Mouse (Mus musculus) limb, embryonic 13.5 days (tissue): ENCODE data around the gene Gm17657. TPM values are rescaled to one million over a fixed set of nuclear protein-coding genes. Genes with fewer than 3 reads are reported as not detected.
A peak's percentile ranks its signal among the peaks of the same experiment; 100 is the strongest.

Experiments used
- ATAC-seq: fragments of 200-750 bp; cut with Nextera tagmentation; 2 replicates; pipeline ENCODE4 v1.8.0; 2017; ENCODE audit warnings: low read depth, moderate number of reproducible peaks, moderate TSS enrichment; ENCODE audit not compliant: low FRiP score
- H3K27ac ChIP-seq: fragments of 300-500 bp; sonication (generic); 2 replicates; pipeline ENCODE4 v1.5.1; 2015; ENCODE audit warnings: inconsistent platforms, mild to moderate bottlenecking, moderate library complexity
- H3K27me3 ChIP-seq: fragments of 300-500 bp; sonication (generic); 2 replicates; pipeline ENCODE4 v1.6.1; 2015; ENCODE audit warnings: mild to moderate bottlenecking, inconsistent platforms
- H3K36me3 ChIP-seq: fragments of 300-500 bp; sonication (generic); 2 replicates; pipeline ENCODE4 v1.6.1; 2015; ENCODE audit warnings: inconsistent platforms, mild to moderate bottlenecking, moderate library complexity
- H3K4me1 ChIP-seq: fragments of 300-500 bp; sonication (generic); 2 replicates; pipeline ENCODE4 v1.6.1; 2015; ENCODE audit warnings: inconsistent platforms
- H3K4me2 ChIP-seq: fragments of 300-500 bp; sonication (generic); replicated peaks from 2 replicates; pipeline ENCODE4 v1.6.1; 2015; ENCODE audit warnings: inconsistent platforms, mild to moderate bottlenecking, moderate library complexity
- H3K4me3 ChIP-seq: fragments of 300-500 bp; sonication (generic); 2 replicates; pipeline ENCODE4 v1.5.1; 2015; ENCODE audit warnings: moderate library complexity, mild to moderate bottlenecking, inconsistent platforms
- H3K9ac ChIP-seq: fragments of 300-500 bp; sonication (generic); 2 replicates; pipeline ENCODE4 v1.6.1; 2015; ENCODE audit warnings: mild to moderate bottlenecking, inconsistent platforms
- H3K9me3 ChIP-seq: fragments of 300-500 bp; sonication (generic); 2 replicates; pipeline ENCODE4 v1.6.1; 2016; ENCODE audit warnings: inconsistent platforms
- WGBS: fragments of 180-500 bp; shearing (Covaris S2); methylation state at CpG from one replicate; pipeline ENCODE4 v1.1.7; 2015; 5-methylcytosine and 5-hydroxymethylcytosine counted together
- polyA plus RNA-seq: library from polyadenylated mRNA; unstranded; fragments of >200 nt; fragmentation: Nextera tagmentation; extraction: Ambion mirVana; gene quantifications from 2 replicates; pipeline ENCODE4 v1.2.1, GENCODE M21; 2015

Gm17657 gene
- not detected in 2 replicates for polyA plus RNA-seq

DNA sequence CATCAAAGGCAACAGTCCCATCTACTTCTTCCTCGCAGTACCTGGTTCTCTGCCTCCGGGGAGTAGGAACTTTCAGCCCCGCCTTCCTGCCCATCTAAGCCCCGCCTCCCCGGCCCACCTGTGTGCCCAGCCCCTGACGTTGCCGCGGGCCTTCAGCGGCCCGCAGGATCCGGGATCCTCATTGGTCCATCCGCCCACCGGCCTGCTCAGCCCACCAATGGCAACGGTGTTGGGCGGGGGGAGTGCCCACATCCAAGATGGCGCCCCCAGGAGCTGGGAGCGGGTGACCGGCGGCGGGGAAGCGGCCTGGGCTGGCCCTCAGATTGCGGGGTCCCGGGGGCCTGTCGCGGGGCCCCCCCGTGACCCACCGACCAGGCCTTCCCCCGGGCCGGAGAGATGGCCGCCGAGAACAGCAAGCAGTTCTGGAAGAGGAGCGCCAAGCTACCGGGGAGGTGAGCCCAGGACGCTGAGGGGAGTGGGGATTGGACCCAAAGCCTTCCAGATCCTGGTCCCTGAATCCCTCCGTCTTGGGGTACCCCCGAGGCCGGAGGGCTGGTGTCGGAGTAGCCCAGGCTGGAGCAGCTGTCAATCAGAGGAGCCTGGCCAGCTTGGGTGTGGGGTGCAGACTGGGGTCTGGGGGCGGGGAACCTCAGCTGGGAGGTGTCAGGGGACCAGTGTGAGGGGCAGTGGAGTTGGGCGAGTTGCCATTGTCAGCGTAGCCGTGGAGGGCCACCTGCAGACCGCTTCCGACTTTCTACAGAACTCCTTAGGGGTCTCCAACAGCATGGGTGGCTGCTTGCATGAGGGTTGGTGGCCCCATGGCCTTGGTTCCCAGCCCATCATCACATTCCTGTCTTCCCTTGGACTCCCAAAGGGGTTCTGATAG lies at the start of gene Gm17657, which contains the start of gene Tbc1d22b:
Gene Gm17657, minus strand, starts transcription at position 96 of the 886 bp plus-strand sequence.
Gene Tbc1d22b, plus strand, starts transcription at position 243 of the 886 bp plus-strand sequence.
- Histone ChIP-seq H3K4me3 (peak within 1 kb of the TSS; percentile 96), H3K4me1 (peaks cover 17% of the 10 kb centered on the region), H3K9ac (peak within 1 kb of the TSS; percentile 95), H3K9me3 (no peaks in the 10 kb centered on the region), H3K27me3 (no peaks in the 10 kb centered on the region), H3K36me3 (no peaks in the 10 kb centered on the region), H3K27ac (no peak within 1 kb of the TSS), H3K4me2 (peak within 1 kb of the TSS; percentile 98)
- under 1% methylated on average over 40 of the region's 44 CpGs for WGBS
- ATAC-seq: peak; percentile 99

DNA sequence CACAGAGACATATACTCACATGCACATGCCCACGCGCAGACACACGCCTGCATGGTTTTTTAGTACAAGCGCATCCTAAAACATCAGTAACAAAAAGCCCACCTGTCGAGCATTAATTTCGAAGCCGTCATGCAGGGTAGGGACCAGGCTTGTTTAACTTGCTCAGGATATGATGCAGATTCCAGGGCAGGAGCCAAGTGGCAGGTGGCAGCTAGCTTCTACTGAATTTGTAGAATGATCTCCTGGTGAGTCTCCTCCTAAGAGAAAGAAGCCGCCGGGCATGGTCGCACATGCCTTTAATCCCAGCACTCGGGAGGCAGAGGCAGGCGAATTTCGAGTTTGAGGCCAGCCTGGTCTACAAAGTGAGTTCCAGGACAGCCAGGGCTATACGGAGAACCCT lies 49.6 kb upstream of the Gm17657 start:
- Histone ChIP-seq H3K9ac (no peak overlapping the region), H3K4me3 (no peak overlapping the region), H3K4me1 (no peaks in the 10 kb centered on the region), H3K27ac (no peak overlapping the region), H3K27me3 (no peaks in the 10 kb centered on the region), H3K9me3 (0 out of 2 replicates have a peak, but pooled peaks cover 3% of the 10 kb centered on the region), H3K36me3 (peaks cover 93% of the 10 kb centered on the region), H3K4me2 (no peak overlapping the region)
- ATAC-seq: no peak
- 93% methylated on average over 14 of the region's 14 CpGs for WGBS

DNA sequence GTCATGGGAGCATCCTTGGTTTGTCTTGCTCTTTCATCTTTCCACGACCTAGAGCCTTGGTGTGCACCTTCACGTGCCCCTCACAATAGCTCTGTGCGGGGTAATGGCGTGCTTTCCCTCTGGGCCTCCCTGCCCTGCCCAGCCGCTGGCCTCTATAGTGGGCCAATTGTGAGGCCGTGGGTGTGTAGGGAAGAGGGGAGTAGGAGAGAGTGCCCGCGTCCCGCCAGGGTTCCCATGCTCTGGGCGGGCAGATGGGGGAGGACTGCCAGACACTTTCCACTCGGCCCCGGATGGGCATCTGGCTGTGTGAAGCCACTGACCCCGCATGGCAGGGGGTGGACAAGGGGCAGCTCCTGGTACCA lies 47.3 kb upstream of the Gm17657 start:
- Histone ChIP-seq H3K9ac (no peak overlapping the region), H3K4me3 (no peak overlapping the region), H3K4me1 (no peaks in the 10 kb centered on the region), H3K27me3 (no peaks in the 10 kb centered on the region), H3K27ac (no peak overlapping the region), H3K9me3 (no peaks in the 10 kb centered on the region), H3K4me2 (no peak overlapping the region), H3K36me3 (peaks cover 88% of the 10 kb centered on the region)
- no peak for ATAC-seq
- WGBS: 83% methylated on average over 13 of the region's 13 CpGs

DNA sequence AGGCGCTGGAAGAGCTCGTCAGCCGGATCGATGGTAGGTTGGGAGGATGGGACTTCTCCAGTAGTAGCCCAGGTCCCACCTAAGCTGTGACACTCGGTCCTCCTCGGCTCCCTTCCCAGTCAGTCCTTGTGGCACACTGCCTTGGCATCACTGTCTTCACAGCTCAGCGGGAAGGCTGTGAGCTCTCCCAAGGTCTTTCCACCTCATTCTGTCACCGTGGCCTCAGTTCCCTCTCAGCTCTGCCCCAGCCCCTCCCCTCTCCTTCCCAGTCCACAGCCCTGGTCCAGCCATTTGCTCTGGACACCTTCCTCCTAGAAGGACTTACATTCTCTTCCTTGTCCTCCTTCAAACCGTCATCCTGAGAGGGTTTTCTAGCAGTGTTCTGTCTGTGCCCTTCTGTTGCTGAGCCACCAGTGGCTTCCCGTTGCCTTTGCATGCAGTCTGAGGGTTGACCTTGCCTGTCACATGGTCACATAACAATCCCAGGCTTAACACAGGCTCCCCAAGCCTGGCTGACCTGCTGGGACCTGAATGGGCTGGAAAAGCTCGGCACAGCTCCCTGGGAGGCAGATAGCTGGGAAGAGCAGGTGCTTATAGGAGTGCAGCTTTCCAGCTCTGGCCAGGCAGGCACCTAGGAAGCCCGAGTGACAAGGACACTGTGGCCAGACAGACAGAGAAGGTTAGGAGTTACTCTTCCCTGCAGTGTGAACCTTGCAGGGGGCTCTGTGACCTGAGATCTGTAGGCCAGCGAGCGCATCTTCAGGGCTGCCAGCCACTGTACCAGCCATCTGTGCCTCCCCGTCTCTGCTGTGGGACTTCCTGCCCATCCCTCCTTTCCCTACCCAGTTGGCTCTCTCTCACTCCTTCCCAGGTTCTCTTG lies 46.7 kb upstream of the Gm17657 start:
- no peak overlapping the region for H3K9ac ChIP-seq
- ATAC-seq: no peak
- no peaks in the 10 kb centered on the region for H3K9me3 ChIP-seq
- peaks cover 86% of the 10 kb centered on the region for H3K36me3 ChIP-seq
- H3K27ac ChIP-seq: no peak overlapping the region
- no peak overlapping the region for H3K4me3 ChIP-seq
- H3K4me2 ChIP-seq: no peak overlapping the region
- WGBS: 84% methylated on average over 15 of the region's 15 CpGs
- no peaks in the 10 kb centered on the region for H3K27me3 ChIP-seq
- H3K4me1 ChIP-seq: no peaks in the 10 kb centered on the region

DNA sequence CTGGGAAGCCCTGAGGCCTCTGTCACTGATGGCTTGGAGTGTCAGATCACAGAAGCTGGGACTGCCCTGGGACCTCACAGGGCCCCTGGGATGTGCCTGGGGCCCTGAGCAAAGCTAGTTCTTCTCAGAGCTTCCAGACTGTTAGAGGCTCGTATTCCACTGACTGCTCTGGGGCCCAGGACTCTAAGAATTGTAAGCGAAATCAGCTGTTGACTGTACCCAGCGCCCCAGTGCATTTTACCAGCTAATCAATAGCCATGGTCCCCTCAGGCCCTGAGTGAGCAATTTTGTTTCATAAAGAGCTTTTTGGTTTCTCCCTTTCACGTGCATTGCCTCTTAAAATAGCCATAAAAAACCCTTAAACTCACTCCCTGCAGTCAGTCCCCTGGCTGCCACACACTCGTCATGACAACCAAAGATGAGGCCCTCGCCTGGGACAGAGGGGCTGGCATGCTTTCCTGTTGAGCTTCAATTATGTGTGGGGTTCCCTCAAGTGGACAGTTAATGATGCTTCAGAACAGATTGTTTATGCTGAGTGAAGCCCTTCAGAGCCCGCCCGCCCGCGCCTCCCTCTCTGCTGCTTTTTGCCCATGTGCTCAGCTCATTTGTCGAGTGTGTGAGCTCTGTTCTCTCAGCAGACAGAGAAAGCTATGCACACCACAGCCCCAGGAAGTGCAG lies 39.9 kb upstream of the Gm17657 start:
- peak overlapping the region; percentile 25 for H3K9ac ChIP-seq
- peak overlapping the region; percentile 58; the same call in 1 of the 2 replicates for H3K27ac ChIP-seq
- no peaks in the 10 kb centered on the region for H3K9me3 ChIP-seq
- H3K4me3 ChIP-seq: no peak overlapping the region
- H3K36me3 ChIP-seq: peaks cover 49% of the 10 kb centered on the region
- WGBS: 32% methylated on average over 11 of the region's 11 CpGs
- ATAC-seq: peak; percentile 54
- H3K27me3 ChIP-seq: no peaks in the 10 kb centered on the region
- peak overlapping the region; percentile 7; the same call in 1 of the 2 replicates for H3K4me2 ChIP-seq
- peaks cover 13% of the 10 kb centered on the region for H3K4me1 ChIP-seq

DNA sequence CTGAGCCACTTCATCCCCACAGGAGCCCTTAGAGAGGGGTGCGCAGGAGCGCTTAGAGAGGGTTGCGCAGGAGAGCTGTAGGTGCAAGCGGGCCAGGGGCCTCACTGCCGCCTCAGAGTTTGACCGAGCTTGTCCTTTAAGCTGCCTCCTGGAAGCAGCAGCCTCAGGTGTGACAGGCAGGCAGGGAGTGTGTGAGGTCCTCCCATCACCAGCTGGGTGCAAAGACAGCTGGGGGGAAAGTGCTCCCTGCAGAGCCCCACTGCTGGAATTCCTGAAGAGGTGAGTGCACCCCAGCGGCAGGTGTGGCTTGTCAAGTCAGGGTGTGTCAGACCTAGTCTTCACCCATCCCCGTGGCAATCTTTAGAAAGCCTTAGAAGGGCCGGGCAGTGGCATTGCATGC lies 37.5 kb upstream of the Gm17657 start:
- Histone ChIP-seq H3K27me3 (no peaks in the 10 kb centered on the region), H3K27ac (no peak overlapping the region), H3K4me3 (no peak overlapping the region), H3K9ac (no peak overlapping the region), H3K4me1 (peaks cover 13% of the 10 kb centered on the region), H3K36me3 (peaks cover 45% of the 10 kb centered on the region), H3K4me2 (no peak overlapping the region), H3K9me3 (no peaks in the 10 kb centered on the region)
- no peak for ATAC-seq
- 82% methylated on average over 9 of the region's 9 CpGs for WGBS

DNA sequence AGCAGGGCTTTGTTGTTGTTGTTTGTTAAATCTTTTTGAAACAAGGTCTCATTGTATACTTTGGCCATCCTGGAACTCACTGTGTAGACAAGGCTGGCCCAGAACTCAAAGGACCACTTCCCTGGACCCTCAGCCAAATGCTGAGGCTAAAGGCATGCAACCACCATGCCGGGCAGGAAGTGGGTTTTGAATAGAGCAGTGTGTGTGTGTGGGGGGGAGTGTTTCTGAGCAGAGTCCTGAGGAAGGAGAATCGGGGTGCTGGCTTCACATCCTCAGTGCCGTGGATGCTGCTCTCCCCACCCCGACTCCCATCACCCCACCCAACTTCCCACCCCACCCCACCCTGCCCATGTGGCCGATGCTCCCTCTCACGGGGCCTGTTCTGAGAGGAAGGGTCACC lies 36.0 kb upstream of the Gm17657 start:
- Histone ChIP-seq H3K27ac (no peak overlapping the region), H3K27me3 (no peaks in the 10 kb centered on the region), H3K9me3 (no peaks in the 10 kb centered on the region), H3K4me1 (peaks cover 13% of the 10 kb centered on the region), H3K4me3 (no peak overlapping the region), H3K9ac (no peak overlapping the region), H3K4me2 (no peak overlapping the region), H3K36me3 (peaks cover 51% of the 10 kb centered on the region)
- 94% methylated on average over 5 of the region's 6 CpGs for WGBS
- ATAC-seq: no peak

DNA sequence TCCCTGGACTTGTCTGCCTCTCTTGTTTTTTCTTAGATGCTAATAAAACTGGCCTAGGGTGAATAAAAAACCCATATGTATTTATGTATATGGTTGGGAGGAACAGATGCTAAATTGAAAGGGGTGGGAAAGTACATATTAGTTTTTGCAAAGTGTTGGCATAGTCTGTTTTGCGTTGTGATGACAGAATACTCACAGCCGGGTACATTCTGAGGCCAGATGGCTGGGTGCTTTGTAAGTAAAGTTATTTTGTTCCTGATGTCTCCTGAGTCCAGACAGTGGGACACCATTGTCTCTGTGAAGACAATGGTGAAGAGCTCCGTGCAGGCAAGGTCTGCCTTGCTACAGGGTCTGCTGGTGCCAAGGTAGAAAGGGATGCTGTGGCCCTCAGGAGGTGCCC lies 35.3 kb upstream of the Gm17657 start:
- no peaks in the 10 kb centered on the region for H3K9me3 ChIP-seq
- H3K27ac ChIP-seq: no peak overlapping the region
- 74% methylated on average over 3 of the region's 3 CpGs for WGBS
- no peak overlapping the region for H3K9ac ChIP-seq
- no peaks in the 10 kb centered on the region for H3K27me3 ChIP-seq
- H3K4me1 ChIP-seq: peaks cover 13% of the 10 kb centered on the region
- H3K4me2 ChIP-seq: no peak overlapping the region
- H3K4me3 ChIP-seq: no peak overlapping the region
- no peak for ATAC-seq
- H3K36me3 ChIP-seq: peaks cover 57% of the 10 kb centered on the region

DNA sequence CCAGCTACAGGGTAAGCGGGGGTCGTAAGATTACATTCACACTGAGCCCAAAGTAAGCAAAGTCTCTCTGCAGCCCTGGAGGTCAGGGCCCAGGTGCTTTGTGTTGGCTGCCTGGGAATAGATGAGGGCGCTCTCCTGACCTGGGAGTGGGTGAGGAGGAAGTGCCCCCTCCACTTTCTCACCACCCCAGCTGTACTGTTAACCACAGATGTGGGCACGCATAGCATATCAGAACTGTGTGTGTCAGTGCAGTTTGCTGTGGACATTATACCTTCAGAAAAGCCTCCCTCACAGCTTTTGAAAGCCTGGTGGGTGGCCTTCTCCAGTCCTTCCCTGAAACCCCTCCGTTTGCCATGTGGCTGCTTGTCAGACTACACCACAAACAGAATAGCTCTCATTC lies 34.9 kb upstream of the Gm17657 start:
- Histone ChIP-seq H3K36me3 (peaks cover 61% of the 10 kb centered on the region), H3K27me3 (no peaks in the 10 kb centered on the region), H3K4me1 (peaks cover 8% of the 10 kb centered on the region), H3K4me2 (no peak overlapping the region), H3K27ac (no peak overlapping the region), H3K9me3 (no peaks in the 10 kb centered on the region), H3K4me3 (no peak overlapping the region), H3K9ac (no peak overlapping the region)
- 80% methylated on average over 5 of the region's 5 CpGs for WGBS
- no peak for ATAC-seq

DNA sequence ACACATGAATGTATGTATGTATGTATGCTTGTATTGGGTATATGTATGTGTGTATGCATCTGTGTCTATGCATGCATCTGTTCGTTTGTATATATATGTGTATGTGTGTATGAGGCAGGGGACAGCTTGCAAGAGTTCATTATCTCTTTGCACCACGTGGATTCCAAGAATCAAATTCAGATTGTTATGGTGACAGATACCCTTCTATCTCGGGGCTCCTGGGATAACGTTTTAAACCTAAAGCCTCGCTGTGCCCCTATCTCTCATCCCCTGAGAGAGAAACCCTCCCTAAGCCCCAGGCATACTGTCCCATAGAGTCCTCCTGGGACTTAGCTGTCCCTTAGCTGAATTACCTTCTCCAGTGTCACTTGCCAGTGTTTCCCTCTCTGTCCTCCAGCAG lies 34.1 kb upstream of the Gm17657 start:
- Histone ChIP-seq H3K4me2 (no peak overlapping the region), H3K9me3 (no peaks in the 10 kb centered on the region), H3K9ac (no peak overlapping the region), H3K4me1 (peaks cover under 1% of the 10 kb centered on the region; the same call in 1 of the 2 replicates), H3K27me3 (no peaks in the 10 kb centered on the region), H3K36me3 (peaks cover 69% of the 10 kb centered on the region), H3K4me3 (no peak overlapping the region), H3K27ac (no peak overlapping the region)
- WGBS: 78% methylated on average over 5 of the region's 5 CpGs
- no peak for ATAC-seq

DNA sequence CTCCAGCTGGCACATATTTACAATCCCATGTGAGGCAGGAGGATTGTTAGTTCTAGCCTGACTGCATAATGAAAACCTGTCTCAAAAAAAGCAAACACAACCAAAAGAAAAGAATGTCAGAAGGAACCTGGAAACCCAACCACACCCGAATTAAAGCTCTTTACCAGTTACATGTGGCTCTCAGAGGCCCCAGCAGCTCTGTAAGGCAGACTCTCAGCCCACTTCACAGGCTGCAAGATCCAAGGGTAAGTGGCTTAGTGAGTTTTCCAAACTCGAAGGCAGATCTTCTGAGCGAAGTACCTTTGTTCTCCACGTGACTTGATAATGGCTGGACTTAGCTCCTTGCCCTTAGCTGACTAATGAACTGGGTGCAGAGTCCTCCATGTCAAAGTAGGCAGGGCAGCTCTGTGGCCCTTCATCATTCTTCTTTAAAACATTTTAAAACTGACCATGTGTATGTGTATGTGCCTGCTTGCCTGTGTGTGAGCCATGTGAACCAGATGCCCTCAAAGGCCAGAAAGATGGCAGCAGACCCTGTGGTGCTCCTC lies 30.2 kb upstream of the Gm17657 start:
- Histone ChIP-seq H3K4me1 (no peaks in the 10 kb centered on the region), H3K36me3 (peaks cover 84% of the 10 kb centered on the region), H3K4me3 (no peak overlapping the region), H3K4me2 (no peak overlapping the region), H3K27me3 (no peaks in the 10 kb centered on the region), H3K27ac (no peak overlapping the region), H3K9me3 (no peaks in the 10 kb centered on the region), H3K9ac (no peak overlapping the region)
- ATAC-seq: no peak
- 84% methylated on average over 4 of the region's 4 CpGs for WGBS
